Mouse (Mus musculus) megakaryocyte, embryonic 14.5 days (primary cell): ENCODE measurements around the gene Rbfox2.

Experiments used
- FLI1 ChIP-seq: IDR thresholded peaks from 2 replicates; pipeline ENCODE4 v1.6.1; 2012; ENCODE audit warnings: low read length, inconsistent platforms, mixed read lengths
- GATA1 ChIP-seq: IDR thresholded peaks from 3 replicates; pipeline ENCODE4 v1.6.1; 2012; ENCODE audit warnings: mixed read lengths, low read length, inconsistent platforms, borderline replicate concordance

DNA sequence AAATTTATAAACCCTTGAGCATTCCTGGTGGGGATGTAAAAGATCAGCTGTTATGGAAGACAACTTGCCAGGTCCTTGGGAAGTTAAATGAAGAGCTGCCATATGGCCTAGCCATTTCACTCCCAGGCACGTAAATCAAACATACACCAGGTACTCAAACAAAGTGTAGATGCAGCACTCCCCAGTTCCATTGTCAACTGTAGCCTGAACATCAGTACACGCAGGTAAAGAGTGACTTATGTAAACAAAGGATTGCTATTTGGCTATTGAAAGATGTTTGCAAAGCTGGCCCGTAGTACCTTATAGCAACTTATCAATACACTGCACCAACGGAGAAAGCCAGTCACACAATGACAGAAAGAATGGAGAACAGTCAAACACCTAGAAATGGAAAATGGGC lies 67.2 kb downstream of the Rbfox2 start:
- TF ChIP-seq GATA1 = no peak
- TF ChIP-seq FLI1 = no peak
